Mouse (Mus musculus): ENCODE measurements around the gene Ermap. TPM values are rescaled to one million over a fixed set of nuclear protein-coding genes. Genes with fewer than 3 reads are reported as not detected.

Gene Ermap
- polyA plus RNA-seq, 1 experiment = 0.06 TPM

DNA sequence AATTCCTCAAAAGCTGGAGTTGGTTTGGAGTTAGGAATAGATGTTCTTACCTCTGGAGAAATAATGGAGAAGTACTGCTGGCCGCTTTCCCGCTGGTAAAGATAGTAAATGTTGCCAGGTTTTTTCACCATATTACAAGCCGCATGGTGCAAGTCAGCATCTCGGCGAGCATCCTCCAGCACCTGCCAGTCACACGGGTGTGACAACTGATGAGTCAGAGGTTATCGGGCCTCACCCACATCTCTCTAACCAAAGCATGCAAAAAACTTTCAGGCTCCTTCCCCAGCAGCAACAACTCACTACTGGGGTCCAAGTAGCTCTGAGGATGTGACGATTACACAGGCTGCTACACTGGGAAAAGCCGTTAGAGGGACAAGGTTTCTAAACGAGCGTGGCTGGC lies 36.9 kb upstream of the Ermap start:
- Histone ChIP-seq H3K27me3 (ENCODE audit: control insufficient read depth, insufficient read depth, low read length) (no peaks in the 10 kb centered on the region), H3K4me3 (ENCODE audit: low read depth, low read length) (no peak overlapping the region), H3K27ac (ENCODE audit: insufficient read depth, low read depth, low read length) (no peak overlapping the region), H3K4me1 (ENCODE audit: control insufficient read depth, insufficient read depth, insufficient read length, low read length) (no peaks in the 10 kb centered on the region), H3K36me3 (ENCODE audit: control insufficient read depth, insufficient read depth, low read length) (peaks cover 16% of the 10 kb centered on the region)
- WGBS = 79% methylated on average over 11 of the region's 11 CpGs
- no peak for TF ChIP-seq CTCF (IDR thresholded peaks at IDR 0.05; ENCODE audit: extremely low read depth, insufficient read length, insufficient replicate concordance, low read depth, low read length)
- TF ChIP-seq POLR2A (IDR thresholded peaks at IDR 0.05; ENCODE audit: low read depth, low read length) = no peak

- WGBS = 90% methylated on average over 9 of the region's 9 CpGs
- no peaks in the 10 kb centered on the region for H3K4me1 ChIP-seq (ENCODE audit: control insufficient read depth, insufficient read depth, insufficient read length, low read length)
- no peak overlapping the region for H3K27ac ChIP-seq (ENCODE audit: insufficient read depth, low read depth, low read length)
- no peaks in the 10 kb centered on the region for H3K27me3 ChIP-seq (ENCODE audit: control insufficient read depth, insufficient read depth, low read length)
- peaks cover 16% of the 10 kb centered on the region for H3K36me3 ChIP-seq (ENCODE audit: control insufficient read depth, insufficient read depth, low read length)
- TF ChIP-seq POLR2A (IDR thresholded peaks at IDR 0.05; ENCODE audit: low read depth, low read length) (no peak), CTCF (IDR thresholded peaks at IDR 0.05; ENCODE audit: extremely low read depth, insufficient read length, insufficient replicate concordance, low read depth, low read length) (no peak)
- H3K4me3 ChIP-seq (ENCODE audit: low read depth, low read length) = no peak overlapping the region
Observed at GRCm38 (mm10) chr4:119225719-119226118, 35.9 kb upstream of the Ermap start.

DNA sequence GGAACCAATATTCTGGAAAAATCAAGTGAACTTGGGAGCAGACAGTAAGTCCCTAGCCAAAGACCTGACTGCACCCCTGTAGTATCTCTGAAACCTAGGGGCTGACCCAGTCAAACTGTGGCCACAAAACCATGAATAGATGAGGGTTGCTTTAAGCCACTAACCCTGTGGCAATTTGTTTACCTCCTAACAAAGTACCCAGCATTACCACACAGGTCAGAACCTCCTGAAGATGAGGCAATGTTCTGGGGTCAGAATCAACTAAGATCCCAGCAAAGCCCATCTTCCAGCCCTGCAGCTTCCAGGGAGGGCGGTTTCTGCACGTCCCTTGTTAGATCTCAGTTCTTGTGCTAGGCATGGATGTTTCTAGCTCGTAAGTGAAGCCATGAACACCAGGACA lies 34.7 kb upstream of the Ermap start:
- no peak overlapping the region for H3K27ac ChIP-seq (ENCODE audit: insufficient read depth, low read depth, low read length)
- H3K36me3 ChIP-seq (ENCODE audit: control insufficient read depth, insufficient read depth, low read length) = peaks cover 16% of the 10 kb centered on the region
- H3K4me3 ChIP-seq (ENCODE audit: low read depth, low read length) = no peak overlapping the region
- no peaks in the 10 kb centered on the region for H3K27me3 ChIP-seq (ENCODE audit: control insufficient read depth, insufficient read depth, low read length)
- 99% methylated on average over 3 of the region's 3 CpGs for WGBS
- TF ChIP-seq POLR2A (IDR thresholded peaks at IDR 0.05; ENCODE audit: low read depth, low read length) (no peak), CTCF (IDR thresholded peaks at IDR 0.05; ENCODE audit: extremely low read depth, insufficient read length, insufficient replicate concordance, low read depth, low read length) (no peak)
- H3K4me1 ChIP-seq (ENCODE audit: control insufficient read depth, insufficient read depth, insufficient read length, low read length) = no peaks in the 10 kb centered on the region

- WGBS = 81% methylated on average over 1 of the region's 1 CpGs
- H3K4me3 ChIP-seq (ENCODE audit: low read depth, low read length) = no peak overlapping the region
- TF ChIP-seq CTCF (IDR thresholded peaks at IDR 0.05; ENCODE audit: extremely low read depth, insufficient read length, insufficient replicate concordance, low read depth, low read length) = peak; percentile 56; the same call in 1 of the 2 replicates
- TF ChIP-seq POLR2A (IDR thresholded peaks at IDR 0.05; ENCODE audit: low read depth, low read length) = no peak
- H3K4me1 ChIP-seq (ENCODE audit: control insufficient read depth, insufficient read depth, insufficient read length, low read length) = no peaks in the 10 kb centered on the region
- no peaks in the 10 kb centered on the region for H3K27me3 ChIP-seq (ENCODE audit: control insufficient read depth, insufficient read depth, low read length)
- H3K36me3 ChIP-seq (ENCODE audit: control insufficient read depth, insufficient read depth, low read length) = peaks cover 16% of the 10 kb centered on the region
- H3K27ac ChIP-seq (ENCODE audit: insufficient read depth, low read depth, low read length) = no peak overlapping the region
Observed at GRCm38 (mm10) chr4:119223696-119224095, 33.9 kb upstream of the Ermap start.

- TF ChIP-seq CTCF (IDR thresholded peaks at IDR 0.05; ENCODE audit: extremely low read depth, insufficient read length, insufficient replicate concordance, low read depth, low read length) (no peak), POLR2A (IDR thresholded peaks at IDR 0.05; ENCODE audit: low read depth, low read length) (no peak)
- H3K4me1 ChIP-seq (ENCODE audit: control insufficient read depth, insufficient read depth, insufficient read length, low read length) = no peaks in the 10 kb centered on the region
- H3K27ac ChIP-seq (ENCODE audit: insufficient read depth, low read depth, low read length) = no peak within 1 kb of the TSS
- H3K27me3 ChIP-seq (ENCODE audit: control insufficient read depth, insufficient read depth, low read length) = no peaks in the 10 kb centered on the region
- no peaks in the 10 kb centered on the region for H3K36me3 ChIP-seq (ENCODE audit: control insufficient read depth, insufficient read depth, low read length)
- no peak within 1 kb of the TSS for H3K4me3 ChIP-seq (ENCODE audit: low read depth, low read length)
- 23% methylated on average over 11 of the region's 11 CpGs for WGBS
Observed at GRCm38 (mm10) chr4:119218169-119218568, 28.4 kb upstream of the Ermap start, which contains the start of gene Tmem269. Gene Tmem269 (minus strand): TSS chr4:119218217.

DNA sequence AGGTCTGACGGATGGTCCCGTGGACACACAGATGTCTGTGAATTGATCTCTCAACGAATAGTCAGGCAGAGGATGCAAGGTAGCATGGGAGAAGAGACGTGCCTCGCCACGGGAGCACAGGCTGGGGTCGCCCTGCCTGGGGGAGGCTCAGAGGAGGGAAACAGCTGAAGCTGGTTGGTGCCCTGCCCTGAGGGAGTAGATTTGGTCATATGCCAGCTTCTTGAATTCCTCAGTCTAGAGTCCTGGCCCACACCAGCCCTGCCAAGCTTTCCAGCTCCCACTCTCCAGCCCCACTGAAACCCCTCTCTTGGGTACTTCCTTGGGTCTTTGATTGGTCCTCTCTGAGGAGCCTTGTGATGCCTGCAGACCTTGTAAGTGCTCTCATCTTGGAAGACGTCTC lies 26.9 kb upstream of the Ermap start:
- H3K36me3 ChIP-seq (ENCODE audit: control insufficient read depth, insufficient read depth, low read length) = no peaks in the 10 kb centered on the region
- H3K27me3 ChIP-seq (ENCODE audit: control insufficient read depth, insufficient read depth, low read length) = no peaks in the 10 kb centered on the region
- 65% methylated on average over 8 of the region's 8 CpGs for WGBS
- no peak for TF ChIP-seq POLR2A (IDR thresholded peaks at IDR 0.05; ENCODE audit: low read depth, low read length)
- no peak overlapping the region for H3K27ac ChIP-seq (ENCODE audit: insufficient read depth, low read depth, low read length)
- H3K4me1 ChIP-seq (ENCODE audit: control insufficient read depth, insufficient read depth, insufficient read length, low read length) = no peaks in the 10 kb centered on the region
- no peak overlapping the region for H3K4me3 ChIP-seq (ENCODE audit: low read depth, low read length)

DNA sequence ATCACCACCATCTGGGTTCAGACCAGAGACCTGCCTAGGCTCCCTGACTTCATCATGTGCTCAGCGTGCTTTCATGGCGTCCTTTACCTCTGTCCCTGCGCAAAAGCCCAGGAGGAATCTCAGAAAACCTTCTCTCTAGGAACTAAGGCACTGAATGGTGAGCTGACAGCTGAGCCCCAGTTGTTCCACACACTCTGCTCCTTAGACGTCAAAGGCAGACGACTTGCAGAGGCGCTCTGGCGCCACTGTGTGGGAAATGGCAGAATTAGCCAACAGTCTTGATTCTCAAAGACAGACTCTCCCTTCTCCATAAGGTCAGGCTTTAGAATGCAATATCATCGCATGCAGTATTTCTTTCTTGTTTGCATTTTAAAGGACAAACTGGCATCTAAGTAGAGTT lies 14.9 kb upstream of the Ermap start:
- H3K36me3 ChIP-seq (ENCODE audit: control insufficient read depth, insufficient read depth, low read length) = 0 out of 2 replicates have a peak, but pooled peaks cover 1% of the 10 kb centered on the region
- H3K27me3 ChIP-seq (ENCODE audit: control insufficient read depth, insufficient read depth, low read length) = no peaks in the 10 kb centered on the region
- 20% methylated on average over 8 of the region's 8 CpGs for WGBS
- TF ChIP-seq CTCF (IDR thresholded peaks at IDR 0.05; ENCODE audit: extremely low read depth, insufficient read length, insufficient replicate concordance, low read depth, low read length) (peak; percentile 71; the same call in 1 of the 2 replicates), POLR2A (IDR thresholded peaks at IDR 0.05; ENCODE audit: low read depth, low read length) (no peak)
- H3K4me3 ChIP-seq (ENCODE audit: low read depth, low read length) = no peak overlapping the region
- H3K4me1 ChIP-seq (ENCODE audit: control insufficient read depth, insufficient read depth, insufficient read length, low read length) = no peaks in the 10 kb centered on the region
- H3K27ac ChIP-seq (ENCODE audit: insufficient read depth, low read depth, low read length) = no peak overlapping the region

- WGBS = 86% methylated on average over 6 of the region's 6 CpGs
- H3K4me3 ChIP-seq (ENCODE audit: low read depth, low read length) = no peak overlapping the region
- no peaks in the 10 kb centered on the region for H3K4me1 ChIP-seq (ENCODE audit: control insufficient read depth, insufficient read depth, insufficient read length, low read length)
- H3K27ac ChIP-seq (ENCODE audit: insufficient read depth, low read depth, low read length) = no peak overlapping the region
- TF ChIP-seq CTCF (IDR thresholded peaks at IDR 0.05; ENCODE audit: extremely low read depth, insufficient read length, insufficient replicate concordance, low read depth, low read length) (no peak), POLR2A (IDR thresholded peaks at IDR 0.05; ENCODE audit: low read depth, low read length) (no peak)
- no peaks in the 10 kb centered on the region for H3K27me3 ChIP-seq (ENCODE audit: control insufficient read depth, insufficient read depth, low read length)
- H3K36me3 ChIP-seq (ENCODE audit: control insufficient read depth, insufficient read depth, low read length) = 0 out of 2 replicates have a peak, but pooled peaks cover 1% of the 10 kb centered on the region
Observed at GRCm38 (mm10) chr4:119198105-119198504, 8.3 kb upstream of the Ermap start.
